Mouse (Mus musculus): ENCODE measurements around the gene Pdhx. TPM values are rescaled to one million over a fixed set of nuclear protein-coding genes. Genes with fewer than 3 reads are reported as not detected.
A peak's percentile ranks its signal among the peaks of the same experiment; 100 is the strongest.

The Pdhx gene
- polyA plus RNA-seq, 1 experiment from 2014 or later: 46.0 TPM

DNA sequence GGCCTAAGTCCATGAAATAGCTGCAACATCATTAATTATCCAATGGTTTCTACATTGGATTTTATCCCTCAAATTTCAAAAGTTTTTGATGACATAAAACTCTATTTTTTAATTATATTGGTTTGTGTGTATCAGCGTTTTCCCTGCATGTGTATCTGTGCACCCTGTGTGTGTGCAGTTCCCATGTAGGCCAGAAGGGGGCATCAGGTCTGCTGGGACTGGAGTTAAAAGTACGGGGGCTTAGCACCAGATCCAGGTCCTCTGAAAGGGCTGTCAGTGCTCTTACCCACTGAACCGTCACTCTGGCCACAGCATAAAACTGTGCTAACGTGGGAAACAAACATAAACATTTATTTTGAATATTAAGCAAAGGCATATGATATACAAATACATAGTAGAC is 14.8 kb upstream of the Pdhx start:
- 96% methylated on average over 4 of the region's 4 CpGs for WGBS
- H3K4me1 ChIP-seq (replicated peaks; ENCODE audit: control insufficient read depth, insufficient read depth, low read length): no peaks in the 10 kb centered on the region; the same call in 1 of the 2 replicates
- no peaks in the 10 kb centered on the region for H3K36me3 ChIP-seq (ENCODE audit: control insufficient read depth, insufficient read depth, low read length)
- DNase-seq (ENCODE audit: low spot score) (peak; percentile 30), ATAC-seq (ENCODE audit: low FRiP score) (no peak)
- H3K27me3 ChIP-seq (ENCODE audit: control insufficient read depth, insufficient read depth, low read length): no peaks in the 10 kb centered on the region
- no peak overlapping the region for H3K9ac ChIP-seq (ENCODE audit: low read depth, low read length)
- no peak overlapping the region for H3K27ac ChIP-seq (ENCODE audit: low read depth, low read length)
- no peaks in the 10 kb centered on the region for H3K9me3 ChIP-seq (ENCODE audit: control insufficient read depth, low read length)
- no peak overlapping the region for H3K4me3 ChIP-seq (ENCODE audit: low read depth, low read length)
- no peak overlapping the region for H3K4me2 ChIP-seq (replicated peaks; ENCODE audit: low read depth, low read length)

GRCm38 (mm10) chr2:103086432-103086831 is 13.1 kb upstream of the Pdhx start:
- no peaks in the 10 kb centered on the region for H3K9me3 ChIP-seq (ENCODE audit: control insufficient read depth, low read length)
- H3K36me3 ChIP-seq (ENCODE audit: control insufficient read depth, insufficient read depth, low read length): no peaks in the 10 kb centered on the region
- ATAC-seq (ENCODE audit: low FRiP score) (no peak), DNase-seq (ENCODE audit: low spot score) (peak; percentile 58)
- H3K4me1 ChIP-seq (replicated peaks; ENCODE audit: control insufficient read depth, insufficient read depth, low read length): no peaks in the 10 kb centered on the region; the same call in 1 of the 2 replicates
- no peak overlapping the region for H3K27ac ChIP-seq (ENCODE audit: low read depth, low read length)
- H3K27me3 ChIP-seq (ENCODE audit: control insufficient read depth, insufficient read depth, low read length): no peaks in the 10 kb centered on the region
- H3K9ac ChIP-seq (ENCODE audit: low read depth, low read length): no peak overlapping the region
- WGBS: 9% methylated on average over 1 of the region's 1 CpGs
- H3K4me3 ChIP-seq (ENCODE audit: low read depth, low read length): no peak overlapping the region
- no peak overlapping the region for H3K4me2 ChIP-seq (replicated peaks; ENCODE audit: low read depth, low read length)

DNA sequence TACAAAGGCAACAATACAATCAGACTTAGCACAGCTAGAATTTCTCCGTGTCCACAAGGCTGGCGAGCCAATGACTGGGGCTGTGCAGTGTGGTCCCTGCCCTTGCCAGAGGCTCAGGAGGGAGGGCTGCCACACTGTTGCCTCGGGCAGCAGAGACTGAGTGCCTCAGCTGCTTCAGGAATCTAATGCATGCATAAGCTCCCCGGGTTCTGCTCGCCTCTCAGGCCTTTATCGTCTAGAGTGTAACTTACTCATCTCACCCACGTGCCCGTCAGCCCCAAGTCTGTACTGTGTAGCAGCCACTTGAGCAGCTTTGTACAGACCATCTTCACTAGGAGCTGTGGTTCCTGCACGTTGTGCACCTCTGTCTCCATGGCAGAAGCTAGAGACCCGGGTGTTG is 12.3 kb upstream of the Pdhx start:
- ATAC-seq (ENCODE audit: low FRiP score) (no peak), DNase-seq (ENCODE audit: low spot score) (no peak)
- H3K4me3 ChIP-seq (ENCODE audit: low read depth, low read length): no peak overlapping the region
- no peaks in the 10 kb centered on the region; the same call in 1 of the 2 replicates for H3K4me1 ChIP-seq (replicated peaks; ENCODE audit: control insufficient read depth, insufficient read depth, low read length)
- H3K27ac ChIP-seq (ENCODE audit: low read depth, low read length): no peak overlapping the region
- no peak overlapping the region for H3K4me2 ChIP-seq (replicated peaks; ENCODE audit: low read depth, low read length)
- no peak overlapping the region for H3K9ac ChIP-seq (ENCODE audit: low read depth, low read length)
- H3K36me3 ChIP-seq (ENCODE audit: control insufficient read depth, insufficient read depth, low read length): no peaks in the 10 kb centered on the region
- no peaks in the 10 kb centered on the region for H3K9me3 ChIP-seq (ENCODE audit: control insufficient read depth, low read length)
- no peaks in the 10 kb centered on the region for H3K27me3 ChIP-seq (ENCODE audit: control insufficient read depth, insufficient read depth, low read length)
- 74% methylated on average over 10 of the region's 10 CpGs for WGBS

GRCm38 (mm10) chr2:103084451-103084850 is 11.1 kb upstream of the Pdhx start:
- Histone ChIP-seq H3K27me3 (ENCODE audit: control insufficient read depth, insufficient read depth, low read length) (no peaks in the 10 kb centered on the region), H3K4me3 (ENCODE audit: low read depth, low read length) (no peak overlapping the region), H3K4me1 (replicated peaks; ENCODE audit: control insufficient read depth, insufficient read depth, low read length) (no peaks in the 10 kb centered on the region; the same call in 1 of the 2 replicates), H3K36me3 (ENCODE audit: control insufficient read depth, insufficient read depth, low read length) (no peaks in the 10 kb centered on the region), H3K9ac (ENCODE audit: low read depth, low read length) (no peak overlapping the region), H3K27ac (ENCODE audit: low read depth, low read length) (no peak overlapping the region), H3K4me2 (replicated peaks; ENCODE audit: low read depth, low read length) (no peak overlapping the region), H3K9me3 (ENCODE audit: control insufficient read depth, low read length) (no peaks in the 10 kb centered on the region)
- ATAC-seq (ENCODE audit: low FRiP score) (no peak), DNase-seq (ENCODE audit: low spot score) (peak; percentile 45)
- WGBS: 69% methylated on average over 5 of the region's 5 CpGs

- no peak overlapping the region for H3K4me2 ChIP-seq (replicated peaks; ENCODE audit: low read depth, low read length)
- no peak overlapping the region for H3K9ac ChIP-seq (ENCODE audit: low read depth, low read length)
- ATAC-seq (ENCODE audit: low FRiP score) (no peak), DNase-seq (ENCODE audit: low spot score) (no peak)
- no peaks in the 10 kb centered on the region for H3K9me3 ChIP-seq (ENCODE audit: control insufficient read depth, low read length)
- no peak overlapping the region for H3K27ac ChIP-seq (ENCODE audit: low read depth, low read length)
- no peaks in the 10 kb centered on the region for H3K36me3 ChIP-seq (ENCODE audit: control insufficient read depth, insufficient read depth, low read length)
- no peaks in the 10 kb centered on the region for H3K4me1 ChIP-seq (replicated peaks; ENCODE audit: control insufficient read depth, insufficient read depth, low read length)
- H3K27me3 ChIP-seq (ENCODE audit: control insufficient read depth, insufficient read depth, low read length): no peaks in the 10 kb centered on the region
- WGBS: 76% methylated on average over 7 of the region's 7 CpGs
- H3K4me3 ChIP-seq (ENCODE audit: low read depth, low read length): no peak overlapping the region
Observed at GRCm38 (mm10) chr2:103082853-103083252, 9.5 kb upstream of the Pdhx start.

GRCm38 (mm10) chr2:103081706-103082105 is 8.4 kb upstream of the Pdhx start:
- no peaks in the 10 kb centered on the region for H3K36me3 ChIP-seq (ENCODE audit: control insufficient read depth, insufficient read depth, low read length)
- no peak overlapping the region for H3K9ac ChIP-seq (ENCODE audit: low read depth, low read length)
- 77% methylated on average over 5 of the region's 5 CpGs for WGBS
- no peaks in the 10 kb centered on the region for H3K9me3 ChIP-seq (ENCODE audit: control insufficient read depth, low read length)
- no peak for ATAC-seq (ENCODE audit: low FRiP score)
- H3K27me3 ChIP-seq (ENCODE audit: control insufficient read depth, insufficient read depth, low read length): no peaks in the 10 kb centered on the region
- no peaks in the 10 kb centered on the region for H3K4me1 ChIP-seq (replicated peaks; ENCODE audit: control insufficient read depth, insufficient read depth, low read length)
- H3K4me2 ChIP-seq (replicated peaks; ENCODE audit: low read depth, low read length): no peak overlapping the region
- no peak overlapping the region for H3K27ac ChIP-seq (ENCODE audit: low read depth, low read length)
- no peak for DNase-seq (ENCODE audit: low spot score)
- H3K4me3 ChIP-seq (ENCODE audit: low read depth, low read length): no peak overlapping the region

DNA sequence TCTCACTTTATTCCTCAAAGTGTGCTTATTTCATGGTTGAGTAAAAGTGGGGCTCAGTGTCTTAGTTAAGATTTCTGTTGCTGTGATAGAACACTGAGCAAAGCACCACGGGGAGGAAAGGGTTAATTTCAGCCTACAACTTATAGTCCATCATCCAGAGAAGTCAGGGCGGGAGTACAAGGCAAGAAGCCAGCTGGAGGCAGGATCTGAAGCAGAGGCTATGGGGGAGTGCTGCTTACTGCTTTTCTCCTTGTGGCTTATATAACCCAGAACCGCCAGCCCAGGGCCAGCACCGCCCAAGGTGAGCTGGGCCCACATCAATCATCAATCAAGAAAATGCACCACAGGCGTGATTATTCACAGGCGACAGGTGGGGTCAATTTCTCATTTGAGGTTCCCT is 7.8 kb upstream of the Pdhx start:
- no peak for DNase-seq (ENCODE audit: low spot score)
- H3K36me3 ChIP-seq (ENCODE audit: control insufficient read depth, insufficient read depth, low read length): no peaks in the 10 kb centered on the region
- ATAC-seq (ENCODE audit: low FRiP score): no peak
- H3K27ac ChIP-seq (ENCODE audit: low read depth, low read length): no peak overlapping the region
- H3K9me3 ChIP-seq (ENCODE audit: control insufficient read depth, low read length): no peaks in the 10 kb centered on the region
- 69% methylated on average over 6 of the region's 6 CpGs for WGBS
- no peaks in the 10 kb centered on the region for H3K4me1 ChIP-seq (replicated peaks; ENCODE audit: control insufficient read depth, insufficient read depth, low read length)
- H3K27me3 ChIP-seq (ENCODE audit: control insufficient read depth, insufficient read depth, low read length): no peaks in the 10 kb centered on the region
- no peak overlapping the region for H3K4me3 ChIP-seq (ENCODE audit: low read depth, low read length)
- no peak overlapping the region for H3K9ac ChIP-seq (ENCODE audit: low read depth, low read length)
- H3K4me2 ChIP-seq (replicated peaks; ENCODE audit: low read depth, low read length): no peak overlapping the region

DNA sequence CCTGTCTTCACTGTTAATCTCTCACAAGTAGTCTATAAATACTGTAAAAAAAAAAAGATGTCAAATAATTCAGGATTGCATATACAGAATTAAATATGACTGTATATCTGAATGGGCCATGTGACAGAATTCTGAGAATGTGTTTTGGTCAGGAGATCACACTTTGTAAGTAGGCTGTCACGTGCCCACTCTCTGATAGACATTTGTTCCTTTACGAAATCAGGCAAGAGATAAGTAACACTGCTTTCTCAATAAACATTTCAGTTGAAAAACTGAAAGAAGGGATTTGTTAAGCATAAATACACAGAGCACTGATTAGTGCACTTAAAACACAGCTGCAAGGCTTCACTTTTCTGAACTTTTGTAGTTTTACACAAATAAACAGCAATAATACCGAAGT is 2.7 kb downstream of the Pdhx start:
- 92% methylated on average over 3 of the region's 3 CpGs for WGBS
- no peaks in the 10 kb centered on the region for H3K9me3 ChIP-seq (ENCODE audit: control insufficient read depth, low read length)
- no peak overlapping the region for H3K4me3 ChIP-seq (ENCODE audit: low read depth, low read length)
- no peaks in the 10 kb centered on the region for H3K4me1 ChIP-seq (replicated peaks; ENCODE audit: control insufficient read depth, insufficient read depth, low read length)
- no peak for DNase-seq (ENCODE audit: low spot score)
- no peak for ATAC-seq (ENCODE audit: low FRiP score)
- no peak overlapping the region for H3K27ac ChIP-seq (ENCODE audit: low read depth, low read length)
- H3K27me3 ChIP-seq (ENCODE audit: control insufficient read depth, insufficient read depth, low read length): no peaks in the 10 kb centered on the region
- H3K9ac ChIP-seq (ENCODE audit: low read depth, low read length): no peak overlapping the region
- no peak overlapping the region for H3K4me2 ChIP-seq (replicated peaks; ENCODE audit: low read depth, low read length)
- H3K36me3 ChIP-seq (ENCODE audit: control insufficient read depth, insufficient read depth, low read length): no peaks in the 10 kb centered on the region

GRCm38 (mm10) chr2:103069752-103070405 is 3.4 kb downstream of the Pdhx start:
- Histone ChIP-seq H3K9me3 (ENCODE audit: control insufficient read depth, low read length) (no peaks in the 10 kb centered on the region), H3K36me3 (ENCODE audit: control insufficient read depth, insufficient read depth, low read length) (no peaks in the 10 kb centered on the region), H3K4me3 (ENCODE audit: low read depth, low read length) (no peak overlapping the region), H3K9ac (ENCODE audit: low read depth, low read length) (no peak overlapping the region), H3K27me3 (ENCODE audit: control insufficient read depth, insufficient read depth, low read length) (no peaks in the 10 kb centered on the region), H3K4me2 (replicated peaks; ENCODE audit: low read depth, low read length) (no peak overlapping the region), H3K27ac (ENCODE audit: low read depth, low read length) (no peak overlapping the region), H3K4me1 (replicated peaks; ENCODE audit: control insufficient read depth, insufficient read depth, low read length) (no peaks in the 10 kb centered on the region)
- 98% methylated on average over 5 of the region's 5 CpGs for WGBS
- DNase-seq (ENCODE audit: low spot score) (no peak), ATAC-seq (ENCODE audit: low FRiP score) (no peak)
